Mouse (Mus musculus) monocyte, adult 2 months (primary cell): ENCODE data around the gene Gm21988.

Experiments used
- DNase-seq, 2 experiments: peaks; one replicate each; pipeline ENCODE4 v3.0.0; 2022; ENCODE audit warnings: low spot score in 2 of 2, low read depth in 1 of 2

Gm21988 gene

GRCm38 (mm10) chr11:70239541-70240279, at the start of gene Gm21988, which contains the start of gene Rnasek:
Gene Gm21988 (minus strand): TSS chr11:70239830.
Gene Rnasek (minus strand): TSS chr11:70239842.
- peak; percentile 46 to 78 for DNase-seq

DNA sequence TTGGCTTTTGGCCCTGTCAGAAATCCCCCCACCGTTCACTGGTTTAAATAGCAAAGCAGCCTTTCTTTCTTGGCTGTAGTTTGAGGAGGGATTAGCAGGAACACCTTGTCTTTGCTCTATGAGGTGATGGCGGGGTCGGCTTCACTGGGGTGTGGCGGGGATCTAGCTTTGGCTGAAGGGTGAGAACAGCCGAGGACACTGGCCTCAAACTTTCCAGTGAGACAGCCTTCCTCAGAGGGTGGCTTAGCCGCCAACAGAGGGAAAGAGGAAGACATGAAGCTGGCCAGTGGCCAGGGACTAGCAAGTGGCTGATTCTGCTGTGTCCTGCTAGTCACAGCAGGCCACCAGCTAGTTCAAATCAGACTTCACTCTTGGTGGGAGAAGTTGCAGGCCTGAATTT, 49.6 kb upstream of the Gm21988 start:
- DNase-seq: peak in 1 of 2 experiments; percentile 31

DNA sequence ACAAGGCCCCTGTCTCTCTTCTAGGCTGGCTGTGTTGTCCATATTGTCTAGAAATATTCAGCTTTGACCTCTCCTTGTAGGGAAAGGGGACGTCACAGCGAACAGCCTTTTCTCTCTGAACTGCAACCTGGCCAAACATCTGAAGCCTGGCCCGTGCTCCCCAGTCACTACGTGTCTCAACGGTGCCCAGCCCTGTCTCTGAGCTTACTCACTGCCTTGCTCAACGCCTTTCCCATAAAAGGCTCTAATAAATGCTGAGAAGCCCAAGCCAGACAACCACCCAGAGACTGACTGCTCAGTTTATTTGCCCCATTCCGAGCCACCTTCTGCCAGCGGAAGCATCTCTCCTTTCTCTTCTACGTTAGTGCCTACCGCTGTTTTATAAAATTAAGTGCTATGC, 48.5 kb upstream of the Gm21988 start:
- no peak for DNase-seq

DNA sequence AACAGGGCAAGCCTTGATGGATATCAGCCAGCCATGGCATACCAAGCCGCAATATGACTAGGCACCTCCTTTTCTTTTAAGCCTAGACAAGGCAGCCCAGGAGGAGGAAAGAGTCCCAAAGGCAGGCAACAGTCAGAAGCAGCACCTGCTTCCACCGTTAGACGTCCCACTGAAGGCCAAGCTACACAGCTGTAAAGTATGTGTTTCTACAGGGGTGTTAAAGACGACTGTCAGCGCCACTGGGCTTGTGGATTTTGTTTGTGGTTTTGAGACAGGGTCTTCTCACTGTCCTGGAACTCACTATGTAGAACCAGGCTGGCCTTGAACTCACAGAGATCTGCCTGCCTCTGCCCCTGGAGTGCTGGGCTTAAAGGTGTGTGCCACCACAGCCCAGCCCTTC, 46.1 kb upstream of the Gm21988 start:
- no peak for DNase-seq

- DNase-seq: no peak
Observed at GRCm38 (mm10) chr11:70284757-70285156, 45.1 kb upstream of the Gm21988 start.

- DNase-seq: no peak
Observed at GRCm38 (mm10) chr11:70283666-70284065, 44.0 kb upstream of the Gm21988 start.

GRCm38 (mm10) chr11:70280441-70280840, 40.8 kb upstream of the Gm21988 start:
- DNase-seq: peak in 1 of 2 experiments; percentile 9

DNA sequence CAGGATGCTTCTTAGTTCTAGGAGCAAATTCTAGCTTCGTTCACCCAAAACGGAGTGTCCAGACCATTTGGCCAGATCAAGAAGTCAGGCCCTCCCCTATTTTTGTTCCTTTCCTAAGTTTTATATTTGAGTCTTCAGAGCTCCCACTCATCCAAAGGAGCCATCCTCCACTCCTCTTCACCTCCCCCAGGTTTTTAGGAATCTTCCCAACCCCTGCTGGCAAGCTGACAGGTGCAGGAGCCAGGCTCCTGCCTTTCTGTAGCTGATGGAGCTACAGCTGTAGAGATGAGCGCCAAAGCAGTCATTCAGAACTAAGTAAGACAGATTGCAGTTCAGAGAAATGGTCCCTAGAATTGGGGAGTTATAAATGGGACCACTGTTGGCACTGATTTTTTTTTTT, 39.3 kb upstream of the Gm21988 start:
- DNase-seq: no peak

GRCm38 (mm10) chr11:70271641-70272040, 32.0 kb upstream of the Gm21988 start:
- no peak for DNase-seq

GRCm38 (mm10) chr11:70266405-70266804, 26.8 kb upstream of the Gm21988 start:
- DNase-seq: no peak

DNA sequence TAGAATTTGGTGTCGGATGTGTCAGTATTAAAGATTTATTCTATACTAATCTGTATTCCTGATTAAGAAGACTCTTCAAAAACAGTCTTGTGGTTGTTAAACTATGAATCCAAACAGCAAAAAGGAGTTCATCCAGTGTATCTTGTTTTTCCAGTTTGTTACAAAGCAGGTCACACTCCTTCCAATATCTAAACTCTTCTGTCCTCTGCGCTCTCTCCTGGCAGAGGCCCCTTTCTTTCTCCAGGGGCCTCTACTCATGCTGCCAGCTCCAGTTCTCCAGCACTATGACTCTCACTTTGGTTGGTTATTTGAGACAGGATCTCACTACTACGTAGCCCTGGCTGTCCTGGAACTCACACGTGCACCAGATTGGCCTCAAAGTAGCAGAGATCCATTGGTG, 26.2 kb upstream of the Gm21988 start:
- no peak for DNase-seq

- no peak for DNase-seq
Observed at GRCm38 (mm10) chr11:70265252-70265651, 25.6 kb upstream of the Gm21988 start.

DNA sequence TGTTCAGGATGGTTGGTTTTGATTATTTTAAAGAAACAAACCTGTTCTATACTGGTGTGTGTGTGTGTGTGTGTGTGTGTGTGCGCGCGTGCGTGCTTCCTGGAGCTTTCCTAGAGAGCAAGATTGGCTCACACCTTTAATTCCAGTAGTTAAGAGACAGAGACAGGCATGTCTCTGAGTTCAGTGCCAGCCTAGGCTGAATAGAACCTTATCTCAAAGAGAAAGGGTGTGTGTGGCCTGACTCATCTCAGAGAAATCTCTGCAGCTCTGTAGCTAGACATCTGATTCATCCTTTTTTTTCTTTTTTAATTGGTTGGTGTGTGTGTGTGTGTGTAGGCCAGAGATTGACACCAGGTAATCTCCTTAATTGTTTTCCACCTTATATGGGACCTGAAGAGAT, 19.4 kb upstream of the Gm21988 start:
- no peak for DNase-seq

DNA sequence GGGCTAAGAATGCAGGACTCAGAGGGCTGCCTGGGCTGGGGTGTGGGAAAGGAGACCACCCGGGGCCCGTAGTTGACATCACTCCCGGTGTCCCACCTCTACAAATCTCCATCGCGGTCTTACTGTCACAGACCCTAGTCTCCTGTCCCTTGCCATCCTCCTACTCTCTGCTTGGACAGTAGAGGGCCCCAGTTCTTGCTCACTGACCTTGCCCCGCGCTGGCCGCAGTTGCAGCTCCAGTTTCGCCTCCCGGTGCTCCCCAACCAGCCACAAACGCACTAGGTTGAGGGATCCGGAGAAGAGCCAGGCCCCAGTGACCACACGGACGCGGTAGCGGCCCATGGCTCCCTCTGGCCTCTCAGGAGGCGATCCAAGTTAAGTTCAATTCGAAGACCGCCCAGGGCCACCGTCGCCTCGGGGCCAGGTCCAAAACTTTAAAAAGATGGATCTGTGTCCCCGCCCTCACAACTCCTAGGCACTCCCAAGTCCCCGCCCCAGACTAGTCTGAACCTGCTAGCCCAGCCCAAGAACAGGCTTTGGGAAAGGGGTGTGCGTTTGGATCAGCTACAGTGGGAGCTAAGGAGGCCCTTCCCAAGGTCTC, 15.4 kb upstream of the Gm21988 start, which contains the start of gene Alox12:
Alox12 (minus strand) TSS at position 423 of the 601 bp plus-strand sequence.
- no peak for DNase-seq

DNA sequence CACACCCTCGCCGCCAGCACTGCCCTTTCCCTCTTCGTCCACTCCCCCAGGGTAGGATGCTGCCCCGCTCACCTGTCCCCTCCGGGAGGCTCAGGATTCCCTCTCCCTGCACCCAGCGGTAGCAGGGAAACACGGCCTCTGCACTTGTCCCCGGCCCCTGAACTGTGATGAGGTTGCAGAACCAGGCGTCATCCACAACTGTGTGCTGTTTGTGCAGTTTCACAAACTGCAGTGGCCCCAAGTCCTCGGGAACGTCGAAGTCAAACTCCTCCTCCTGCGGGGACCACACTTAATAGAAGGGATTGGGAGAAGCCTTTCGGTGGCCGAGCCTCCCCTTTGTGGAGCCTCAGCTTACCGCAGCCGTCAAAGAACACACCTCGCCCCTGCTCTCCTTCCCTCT, 14.7 kb upstream of the Gm21988 start:
- DNase-seq: no peak

GRCm38 (mm10) chr11:70251853-70252252, 12.2 kb upstream of the Gm21988 start:
- DNase-seq: no peak

GRCm38 (mm10) chr11:70250150-70250549, 10.5 kb upstream of the Gm21988 start:
- DNase-seq: no peak

GRCm38 (mm10) chr11:70247136-70247845, 7.7 kb upstream of the Gm21988 start:
- DNase-seq: peak in 1 of 2 experiments; percentile 60

DNA sequence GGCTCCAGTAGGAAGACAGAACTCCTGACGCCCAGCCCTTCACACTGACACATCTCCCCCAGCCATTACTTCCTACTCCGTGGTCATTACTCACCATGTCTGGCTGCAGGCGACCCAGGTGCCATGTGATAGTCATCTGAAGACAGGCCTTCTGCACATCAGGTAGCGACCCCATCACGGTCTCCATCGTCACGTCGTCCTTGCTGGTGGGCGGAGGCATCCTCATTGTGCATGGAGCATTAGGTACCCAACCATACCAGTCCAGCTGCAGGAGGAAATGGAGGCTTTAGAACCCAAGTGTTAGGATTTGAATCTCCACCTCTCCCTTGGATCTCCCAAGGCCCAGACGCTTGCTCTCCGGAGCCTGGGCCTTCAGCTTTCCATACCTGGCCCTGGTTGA, 3.0 kb upstream of the Gm21988 start:
- no peak for DNase-seq

DNA sequence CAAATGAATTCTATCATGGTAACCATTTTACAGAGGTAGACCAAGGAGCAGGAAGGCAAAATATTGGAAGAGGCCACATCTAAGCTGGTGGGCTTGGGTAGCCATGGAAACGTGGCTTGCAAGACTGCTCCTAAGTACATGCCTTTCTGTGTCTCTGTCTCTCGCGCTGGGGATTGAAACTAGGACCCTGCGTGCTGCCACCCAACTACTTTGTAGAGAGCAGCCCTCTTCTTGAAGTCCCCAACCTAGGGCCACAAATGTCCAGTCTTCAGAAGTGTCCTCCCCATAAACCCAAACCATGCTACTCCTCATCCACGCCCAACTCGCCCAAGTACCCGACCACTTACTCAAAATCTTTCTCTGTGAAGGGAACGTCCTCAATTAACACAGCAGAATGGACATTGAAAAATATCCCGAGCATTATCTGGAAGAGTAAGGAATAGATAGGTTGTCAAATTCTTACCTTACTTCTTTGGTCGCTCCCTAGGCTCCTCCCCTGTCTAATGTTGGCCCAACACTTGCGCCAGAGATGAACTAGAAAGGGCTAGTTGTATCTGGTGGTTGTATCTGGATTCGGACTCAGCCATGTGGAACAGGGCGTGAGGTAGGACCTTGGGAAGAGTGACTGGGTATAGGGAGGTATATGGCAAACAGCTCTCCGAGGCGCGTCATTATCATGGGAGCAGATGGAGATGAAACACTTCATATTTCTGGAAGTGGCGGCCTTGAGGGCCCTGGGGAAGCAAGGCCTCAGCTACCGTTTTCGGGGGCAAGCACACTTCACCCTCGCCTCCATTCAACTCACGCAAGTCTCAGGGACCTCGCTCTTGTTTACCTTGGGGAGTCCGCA, 814 bp downstream of the Gm21988 start:
- no peak for DNase-seq
